Mouse (Mus musculus) T-helper 17 cell (primary cell): ENCODE data around the gene Parp2.

ENCODE experiments used
- in situ Hi-C, 2 experiments: fragments of 300-600 bp; cut with MboI, MseI; formaldehyde crosslinking; loops; 1 replicate in 1 of 2; 2 replicates in 1 of 2; pipeline ENCODE4 v1.15.1; 2025; ENCODE audit warnings: high pct_unique_total_duplicates in 2 of 2

Parp2 gene

DNA sequence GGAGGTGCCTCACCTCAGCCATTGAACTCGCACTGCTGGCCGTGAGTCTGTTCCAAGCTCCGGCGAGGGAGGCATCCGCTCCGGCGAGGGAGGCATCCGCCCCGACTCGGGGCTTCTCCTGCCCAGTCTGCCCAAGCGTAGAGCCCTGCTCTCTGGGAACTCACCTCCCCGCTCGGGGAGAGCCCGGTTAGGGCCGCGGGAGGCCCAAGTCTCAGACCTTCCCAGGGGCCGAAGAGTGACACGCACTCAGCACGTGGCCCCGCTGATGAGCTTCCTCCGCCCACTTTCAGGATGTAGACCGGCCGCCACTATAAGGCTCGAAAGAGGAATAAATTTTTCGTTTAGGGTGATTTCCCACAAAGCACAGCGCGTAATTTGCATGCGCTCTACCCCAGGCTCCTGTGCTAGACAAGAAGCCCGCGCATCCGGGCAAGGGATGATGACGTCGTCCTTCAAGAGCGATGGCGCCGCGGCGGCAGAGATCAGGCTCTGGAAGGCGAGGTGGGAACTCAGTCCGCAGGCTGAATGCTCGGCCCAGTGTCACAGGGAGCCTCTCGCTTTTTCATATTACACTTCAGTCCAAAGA is at the start of gene Parp2, which contains the start of gene Ccnb1ip1:
Gene Parp2 (plus strand): TSS at position 355 of the 586 bp plus-strand sequence.
Gene Ccnb1ip1 (minus strand): TSS at position 246 of the 586 bp plus-strand sequence.
- in situ Hi-C loops, result loop anchor here (5.0 to 25.0 kb wide), 4 partner anchors 130 to 1745 kb away; partner anchors contain the start of genes Ap5m1 (in 1 of the 2), Exoc5 (in 1 of the 2), Gm49342 (in 1 of the 2) and Pip4p1 (in 1 of the 2)

DNA sequence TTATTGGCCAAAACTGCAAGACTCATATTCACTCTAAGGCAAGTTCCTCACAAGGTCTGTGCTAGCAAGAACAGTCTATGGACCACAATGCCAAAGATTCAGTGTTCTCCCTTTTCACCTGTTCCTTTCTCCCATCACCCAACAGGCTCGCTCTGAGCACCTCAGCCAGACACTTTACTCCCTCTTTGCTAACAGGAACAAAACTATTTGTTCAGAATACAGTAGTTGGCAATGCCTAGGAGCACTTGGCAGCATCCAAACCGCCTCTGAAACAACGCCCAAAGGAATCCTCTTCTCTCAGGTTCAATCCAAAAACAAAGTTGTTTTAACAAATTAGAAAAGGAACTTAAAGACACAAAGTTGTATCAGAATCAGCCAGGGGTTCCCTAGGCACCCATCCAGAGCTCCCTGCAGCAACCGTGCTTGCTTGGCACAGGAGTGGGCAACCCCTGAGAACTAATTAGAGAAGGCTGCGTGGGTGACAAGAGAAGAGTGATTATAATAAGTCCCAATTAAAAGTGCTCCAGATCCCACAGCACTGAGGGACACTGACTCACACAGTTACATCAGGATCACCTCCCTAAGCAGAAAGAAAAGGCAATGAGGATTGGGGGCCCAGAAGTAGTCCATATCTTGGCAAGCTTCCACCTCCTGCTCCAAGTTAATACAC is 49.1 kb upstream of the Parp2 start:
- in situ Hi-C loops, result loop anchor here in 1 of 2 experiments (25.0 kb wide), 1 partner anchor 696 kb away; no protein-coding TSS in a partner anchor

DNA sequence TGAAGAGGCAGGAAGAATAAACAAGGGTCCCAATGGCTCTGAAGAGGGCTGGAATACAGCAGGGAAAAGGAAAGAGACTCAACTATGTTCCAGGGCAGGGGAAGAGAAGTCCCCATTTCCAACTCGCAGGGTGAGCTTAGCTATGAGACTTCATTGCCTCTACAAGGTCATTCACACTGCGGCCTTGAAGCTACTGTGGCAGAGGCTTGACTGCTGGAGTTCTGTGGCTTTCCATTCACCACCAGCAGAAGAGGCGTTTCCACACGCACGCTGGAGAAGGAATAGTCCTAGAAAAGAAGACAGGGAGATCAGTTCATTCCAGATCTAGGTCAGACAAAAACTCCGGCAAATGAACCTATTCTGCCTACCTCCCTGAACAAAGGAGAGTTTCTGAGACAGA is 41.9 kb upstream of the Parp2 start:
- in situ Hi-C loops, result loop anchor here in 1 of 2 experiments (10.0 to 25.0 kb wide), 2 partner anchors 703 to 1551 kb away; no protein-coding TSS in a partner anchor

DNA sequence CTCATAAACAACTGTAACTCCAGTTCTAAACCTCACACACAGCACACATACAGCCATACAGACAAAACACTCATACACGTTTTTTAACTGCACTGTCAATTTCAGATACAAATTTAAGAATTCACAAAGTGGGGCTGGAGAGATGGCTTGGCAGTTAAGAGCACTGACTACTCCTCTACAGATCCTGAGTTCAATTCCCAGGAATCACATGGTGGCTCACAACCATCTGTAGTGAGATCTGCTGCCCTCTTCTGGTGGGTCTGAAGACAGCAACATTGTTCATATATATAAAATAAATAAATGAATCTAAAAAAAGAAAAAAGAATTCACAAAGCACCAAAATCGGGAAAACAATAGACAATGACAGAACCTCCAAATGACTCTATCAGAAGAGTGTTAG is 36.3 kb upstream of the Parp2 start:
- in situ Hi-C loops, result loop anchor here (10.0 to 25.0 kb wide), 2 partner anchors 707 to 709 kb away; no protein-coding TSS in a partner anchor

DNA sequence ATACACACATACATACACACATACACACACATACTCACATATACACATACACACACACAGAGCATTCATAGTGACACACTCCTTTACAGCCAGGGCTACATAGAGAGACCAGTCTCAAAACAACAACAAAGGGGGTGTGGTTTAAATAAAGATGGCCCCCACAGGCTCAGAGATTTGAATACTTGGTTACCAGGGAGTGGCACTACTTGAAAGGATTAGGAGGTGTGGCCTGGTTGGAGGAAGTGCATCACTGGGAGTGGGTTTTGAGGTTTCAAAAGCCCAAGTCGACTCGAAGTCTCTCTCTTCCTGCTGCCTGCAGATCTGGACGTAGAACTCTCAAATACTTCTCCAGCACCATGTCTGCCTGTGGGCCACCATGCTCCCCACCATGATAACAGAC is 25.5 kb upstream of the Parp2 start:
- in situ Hi-C loops, result loop anchor here (25.0 kb wide), 2 partner anchors 1595 to 1720 kb away; partner anchors contain the start of genes Ap5m1 (in 1 of the 2) and Exoc5 (in 1 of the 2)

DNA sequence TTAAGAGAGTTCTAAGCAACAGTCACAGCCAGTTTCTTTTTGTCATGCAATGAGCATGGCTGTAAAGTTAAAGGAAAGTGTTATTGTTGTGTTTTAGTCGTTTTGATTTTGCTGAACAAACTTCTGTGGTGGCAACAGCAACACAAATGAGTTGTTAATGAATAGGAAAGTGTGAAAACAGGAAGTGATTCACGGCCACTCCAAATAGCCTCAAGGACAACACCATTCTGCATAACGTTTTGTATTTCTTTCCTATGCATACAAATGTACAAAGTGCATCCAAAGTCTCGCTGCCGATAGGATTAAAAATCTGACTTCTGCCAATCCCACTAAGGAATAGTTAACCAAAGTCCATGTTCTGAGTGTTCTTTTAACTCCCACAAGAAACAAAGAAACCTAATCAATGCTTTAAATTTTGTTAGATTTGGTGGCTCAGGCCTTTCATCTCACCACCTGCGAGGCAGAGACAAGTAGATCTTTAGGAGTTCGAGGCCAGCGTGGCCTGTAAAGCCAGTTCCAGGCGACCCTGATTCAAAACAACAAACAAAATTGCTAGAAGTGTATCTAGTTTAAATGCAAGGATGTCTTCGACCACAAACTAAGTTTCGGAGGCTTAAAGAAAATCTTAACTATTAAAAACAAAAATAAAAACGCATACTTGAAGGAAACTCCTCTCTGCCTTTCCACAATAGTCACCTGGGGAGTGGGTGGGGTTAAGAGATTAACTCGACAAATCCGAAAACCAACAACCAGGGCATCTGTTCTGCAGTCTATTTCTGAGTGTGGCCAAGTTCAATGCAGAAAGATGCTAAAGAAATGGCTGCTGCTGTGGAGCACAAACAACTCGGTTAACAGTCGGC is 23.0 kb upstream of the Parp2 start:
- in situ Hi-C loops, result loop anchor here (25.0 kb wide), 2 partner anchors 1597 to 1722 kb away; partner anchors contain the start of genes Ap5m1 (in 1 of the 2) and Exoc5 (in 1 of the 2)

DNA sequence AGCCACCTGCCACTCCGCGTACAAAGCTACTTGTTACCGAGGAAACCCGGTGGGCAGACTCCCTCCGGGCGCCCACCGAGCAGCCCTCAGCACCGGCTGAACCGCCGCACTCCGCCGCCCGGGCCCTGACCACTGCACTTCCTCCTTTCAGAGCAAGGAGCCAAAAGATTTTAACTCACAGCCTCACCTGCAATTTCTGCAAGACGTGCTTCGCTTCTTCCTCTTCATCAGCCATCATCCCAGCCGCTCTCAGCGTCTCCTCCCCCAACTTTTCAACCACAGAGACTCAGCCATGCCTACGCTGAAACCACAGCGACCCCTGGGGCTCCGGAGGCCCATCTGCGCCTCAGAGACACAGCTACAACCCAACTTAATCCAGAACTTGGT is 22.4 kb upstream of the Parp2 start, which contains the start of gene Ttc5:
Gene Ttc5 (minus strand): TSS at position 269 of the 387 bp plus-strand sequence.
- in situ Hi-C loops, result loop anchor here (25.0 kb wide), 2 partner anchors 1598 to 1723 kb away; partner anchors contain the start of genes Ap5m1 (in 1 of the 2) and Exoc5 (in 1 of the 2)

DNA sequence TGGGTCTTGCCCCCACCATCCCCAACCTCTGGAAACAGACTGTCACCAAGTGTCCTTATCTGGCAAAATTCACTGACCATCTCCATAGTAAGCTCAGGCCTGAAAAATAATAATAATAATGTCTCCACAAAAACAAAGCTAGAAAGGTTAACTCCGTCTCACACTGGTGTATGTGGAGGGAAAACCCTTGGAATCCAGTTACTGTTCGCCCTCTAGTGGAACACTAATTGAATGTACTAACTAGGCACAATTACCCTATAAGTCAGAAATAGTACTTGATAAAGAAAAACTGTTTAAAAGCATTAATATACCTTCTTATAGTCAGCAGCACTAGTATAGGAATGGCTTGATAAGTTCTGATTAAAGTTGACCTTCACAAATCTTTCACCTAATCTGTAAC is 19.5 kb upstream of the Parp2 start:
- in situ Hi-C loops, result loop anchor here (25.0 kb wide), 2 partner anchors 1601 to 1726 kb away; partner anchors contain the start of genes Ap5m1 (in 1 of the 2) and Exoc5 (in 1 of the 2)

DNA sequence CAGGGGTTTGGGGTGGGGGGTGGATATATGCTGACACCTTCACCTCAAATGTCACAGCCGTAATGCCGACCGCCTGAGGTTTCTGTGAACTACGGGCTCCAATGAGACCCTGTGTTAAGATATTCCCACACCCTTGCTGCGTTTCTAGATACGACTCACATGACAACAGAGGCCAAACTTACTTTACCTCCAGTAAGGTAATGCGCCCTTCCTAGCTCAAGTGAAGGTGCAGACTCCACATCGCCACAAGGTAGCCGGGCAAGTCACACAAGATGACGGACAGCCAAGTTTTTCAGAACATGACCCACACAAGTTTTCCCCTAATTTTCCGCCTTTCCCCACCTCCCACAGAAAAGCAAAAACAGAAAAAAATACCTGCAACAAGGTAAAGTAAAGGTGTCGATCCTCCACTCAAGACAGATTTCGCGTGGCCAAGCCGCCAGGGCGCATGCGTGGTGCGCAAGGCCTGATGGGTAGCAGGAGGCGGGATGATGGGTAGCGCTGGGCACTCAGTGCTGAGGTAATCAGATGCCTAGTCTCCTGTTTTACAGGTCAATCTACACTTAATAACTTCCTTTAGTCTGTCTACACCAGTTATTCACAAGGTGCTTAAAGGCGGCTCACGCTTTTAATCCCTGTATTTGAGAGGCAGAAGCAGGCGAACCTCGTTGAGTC is 12.2 kb upstream of the Parp2 start:
- in situ Hi-C loops, result loop anchor here (25.0 kb wide), 2 partner anchors 1608 to 1733 kb away; partner anchors contain the start of genes Ap5m1 (in 1 of the 2) and Exoc5 (in 1 of the 2)

DNA sequence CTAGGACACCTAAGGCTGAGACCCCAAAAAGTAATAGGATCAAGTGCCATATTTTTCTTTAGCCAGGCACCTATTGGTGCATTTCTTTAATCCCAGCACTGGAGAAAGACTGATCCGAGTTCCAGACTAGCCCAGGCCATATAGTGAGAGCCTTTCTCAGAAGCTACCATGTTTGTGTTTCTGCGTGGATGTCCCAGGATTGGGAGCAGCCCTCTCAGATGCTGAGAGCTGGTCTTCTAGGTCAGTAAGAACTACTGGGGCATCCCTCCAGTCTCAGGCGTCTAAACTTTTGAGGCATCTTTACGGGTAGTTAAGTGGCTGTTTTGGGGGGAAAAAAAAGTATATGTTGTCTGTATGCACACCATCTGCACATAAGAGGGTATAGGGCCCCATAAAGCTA is 11.7 kb upstream of the Parp2 start:
- in situ Hi-C loops, result loop anchor here (25.0 kb wide), 2 partner anchors 1609 to 1734 kb away; partner anchors contain the start of genes Ap5m1 (in 1 of the 2) and Exoc5 (in 1 of the 2)

DNA sequence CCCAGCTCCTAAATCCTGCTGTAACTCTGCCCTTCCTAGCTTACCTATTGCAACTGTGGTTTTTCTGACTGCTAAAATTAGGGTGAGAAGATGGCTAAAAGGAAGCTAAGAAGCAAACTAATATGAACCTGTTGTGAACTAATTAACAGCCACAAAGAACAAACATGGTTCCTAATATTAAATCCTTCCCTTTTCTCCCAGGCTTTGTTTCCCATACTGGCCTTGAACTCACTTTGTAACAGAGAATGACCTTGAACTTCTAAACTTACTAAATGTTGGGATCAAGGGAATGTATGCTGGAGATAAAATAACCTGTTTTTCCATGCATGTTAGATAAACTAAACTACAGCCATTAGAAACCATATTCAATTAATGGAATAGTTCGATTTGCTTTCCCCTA is 11.2 kb upstream of the Parp2 start:
- in situ Hi-C loops, result loop anchor here (25.0 kb wide), 2 partner anchors 1609 to 1734 kb away; partner anchors contain the start of genes Ap5m1 (in 1 of the 2) and Exoc5 (in 1 of the 2)

DNA sequence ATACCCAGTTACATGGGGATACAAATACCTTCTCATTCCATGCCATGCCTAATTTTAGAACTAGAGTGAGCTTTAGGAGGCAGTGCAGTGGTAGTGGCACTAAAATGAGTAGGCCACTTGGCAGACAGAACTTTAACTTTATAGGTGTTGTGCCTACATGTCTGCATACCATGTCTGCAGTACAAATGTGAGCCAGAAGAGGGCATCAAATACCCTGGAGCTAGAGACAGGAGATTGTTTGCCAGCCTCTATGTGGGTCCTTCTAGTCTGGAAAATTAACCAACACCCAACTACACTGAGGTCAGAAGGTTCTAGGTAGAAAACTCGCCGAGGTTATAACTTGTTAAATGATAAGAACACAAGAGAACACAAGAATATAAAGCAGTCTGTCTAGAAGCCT is 9.1 kb upstream of the Parp2 start:
- in situ Hi-C loops, result loop anchor here (25.0 kb wide), 2 partner anchors 1611 to 1736 kb away; partner anchors contain the start of genes Ap5m1 (in 1 of the 2) and Exoc5 (in 1 of the 2)

DNA sequence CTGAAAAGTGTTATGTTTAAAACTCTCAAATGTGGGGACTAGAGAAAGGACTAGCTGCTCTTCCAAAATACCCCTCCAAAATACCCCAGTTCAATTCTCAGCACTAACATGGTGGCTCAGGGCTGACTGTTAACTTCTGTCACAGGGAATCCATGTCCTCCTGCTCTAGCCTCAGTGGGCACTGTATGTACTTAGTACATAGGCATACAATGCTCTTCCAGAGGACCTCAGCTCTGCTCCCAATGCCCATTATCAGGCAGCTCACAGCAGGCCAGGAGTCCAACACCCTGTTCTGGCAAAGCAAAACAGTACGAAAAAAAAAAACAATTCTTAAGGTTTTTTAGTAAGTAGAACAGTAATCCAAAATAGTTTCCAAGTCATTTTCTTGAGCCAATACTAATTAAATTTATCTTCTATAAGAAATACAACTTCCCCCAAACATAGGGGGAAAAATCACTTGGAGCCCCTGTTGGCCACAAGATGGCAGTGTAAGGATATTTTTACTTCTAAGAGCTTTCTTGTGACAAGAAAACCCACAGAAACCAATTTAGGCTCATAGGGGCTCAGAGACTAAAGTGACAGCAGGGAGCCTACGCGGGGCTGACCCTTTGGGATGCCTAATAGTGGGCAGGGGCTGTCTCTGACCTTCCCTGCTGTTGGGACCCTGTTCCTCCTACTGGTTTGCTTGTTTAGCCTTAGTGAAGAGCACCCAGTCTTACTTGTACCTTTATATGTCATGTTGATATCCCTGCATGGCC is 8.0 kb upstream of the Parp2 start:
- in situ Hi-C loops, result loop anchor here (25.0 kb wide), 3 partner anchors 138 to 1737 kb away; partner anchors contain the start of genes Ap5m1 (in 2 of the 2), Exoc5 (in 2 of the 2), Gm49342 (in 1 of the 2) and Pip4p1 (in 1 of the 2)

DNA sequence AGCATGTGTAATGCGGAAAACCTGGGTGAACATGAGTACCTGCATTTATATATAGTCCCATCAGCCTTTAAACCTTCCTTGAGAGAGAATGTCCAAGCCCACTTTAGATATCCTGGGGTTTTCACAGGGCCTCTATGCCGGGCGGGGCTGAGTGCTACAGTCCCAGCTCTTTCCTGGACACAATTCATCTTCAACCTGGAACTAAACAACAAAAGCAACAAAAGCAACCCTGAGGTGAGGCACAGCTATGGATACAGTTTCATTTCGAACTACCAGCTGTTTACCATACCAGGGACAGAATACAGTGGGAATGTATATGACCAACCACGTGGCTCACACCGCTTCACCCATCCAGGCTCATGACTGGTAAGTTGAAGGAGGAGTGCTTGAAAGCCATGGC is 5.2 kb upstream of the Parp2 start:
- in situ Hi-C loops, result loop anchor here (25.0 kb wide), 2 partner anchors 135 to 1740 kb away; partner anchors contain the start of genes Ap5m1 (in 1 of the 2), Exoc5 (in 1 of the 2), Gm49342 (in 1 of the 2) and Pip4p1 (in 1 of the 2)

DNA sequence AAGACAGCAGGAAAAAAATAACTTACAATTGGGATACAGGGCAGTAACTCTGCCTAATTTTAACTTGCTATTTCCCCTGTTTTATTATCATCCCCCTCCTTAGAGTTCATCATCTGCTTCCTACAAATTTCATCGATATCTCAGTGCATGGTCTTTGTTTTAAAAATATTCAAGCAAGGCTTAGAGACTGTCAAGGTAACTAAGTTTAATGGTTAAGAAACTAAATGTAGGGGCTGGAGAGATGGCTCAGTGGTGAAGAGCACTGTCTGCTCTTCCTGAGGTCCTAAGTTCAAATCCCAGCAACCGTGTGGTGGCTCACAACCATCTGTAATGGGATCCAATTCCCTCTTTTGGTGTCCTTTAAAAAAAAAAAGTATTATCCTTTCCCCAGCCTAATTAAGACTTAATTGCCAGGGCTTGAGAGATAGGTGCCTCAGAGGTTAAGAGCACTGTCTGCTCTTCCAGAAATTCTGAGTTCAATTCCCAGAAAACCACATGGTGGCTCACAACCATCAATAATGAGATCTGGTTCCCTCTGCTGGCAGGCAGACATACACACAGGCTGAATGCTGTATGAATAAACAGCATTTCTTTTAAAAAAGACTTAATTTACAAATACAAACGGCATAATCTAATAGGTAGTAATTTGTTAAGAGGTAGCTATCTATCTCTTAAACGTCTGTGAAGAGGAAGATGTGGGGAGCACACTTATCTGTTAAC is 4.6 kb upstream of the Parp2 start:
- in situ Hi-C loops, result loop anchor here (25.0 kb wide), 2 partner anchors 134 to 1741 kb away; partner anchors contain the start of genes Ap5m1 (in 1 of the 2), Exoc5 (in 1 of the 2), Gm49342 (in 1 of the 2) and Pip4p1 (in 1 of the 2)

DNA sequence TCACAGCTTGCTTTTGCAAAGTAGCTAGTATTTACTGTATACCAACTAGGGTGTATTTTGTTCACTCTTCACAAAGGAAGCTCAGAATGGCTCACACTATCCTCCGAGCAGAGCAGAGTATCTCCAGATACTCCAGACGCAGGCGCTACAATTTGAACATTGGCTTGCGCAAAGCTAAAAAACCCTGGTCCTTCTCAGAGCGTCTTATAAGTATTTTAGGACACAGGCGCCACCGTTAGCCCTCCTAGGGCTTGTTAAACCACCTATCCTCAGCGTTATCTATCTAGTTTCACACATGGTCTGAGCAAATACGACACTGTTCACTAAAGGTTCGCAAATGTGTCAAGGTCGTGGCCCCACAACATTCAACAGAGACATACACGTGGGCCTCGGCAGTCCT is 3.0 kb upstream of the Parp2 start:
- in situ Hi-C loops, result loop anchor here (5.0 to 25.0 kb wide), 4 partner anchors 133 to 1742 kb away; partner anchors contain the start of genes Ap5m1 (in 1 of the 2), Exoc5 (in 1 of the 2), Gm49342 (in 1 of the 2) and Pip4p1 (in 1 of the 2)

DNA sequence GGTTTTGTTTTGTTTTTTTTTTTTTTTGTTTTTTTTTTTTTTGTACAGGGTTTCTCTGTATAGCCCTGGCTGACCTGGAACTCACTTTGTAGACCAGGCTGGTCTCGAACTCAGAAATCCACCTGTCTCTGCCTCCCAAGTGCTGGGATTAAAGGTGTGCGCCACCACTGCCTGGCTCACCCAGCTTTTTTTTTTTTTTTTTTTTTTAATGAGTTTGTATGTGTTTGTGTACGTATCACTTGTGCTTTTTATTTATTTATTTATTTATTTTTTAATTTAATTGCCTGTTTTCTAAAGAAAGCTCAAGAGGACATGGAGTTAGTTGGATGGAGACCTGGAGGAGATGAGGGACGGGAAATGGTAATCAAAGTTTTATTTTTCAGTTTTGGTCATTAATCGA is 1.2 kb upstream of the Parp2 start:
- in situ Hi-C loops, result loop anchor here (5.0 to 25.0 kb wide), 4 partner anchors 131 to 1744 kb away; partner anchors contain the start of genes Ap5m1 (in 1 of the 2), Exoc5 (in 1 of the 2), Gm49342 (in 1 of the 2) and Pip4p1 (in 1 of the 2)

DNA sequence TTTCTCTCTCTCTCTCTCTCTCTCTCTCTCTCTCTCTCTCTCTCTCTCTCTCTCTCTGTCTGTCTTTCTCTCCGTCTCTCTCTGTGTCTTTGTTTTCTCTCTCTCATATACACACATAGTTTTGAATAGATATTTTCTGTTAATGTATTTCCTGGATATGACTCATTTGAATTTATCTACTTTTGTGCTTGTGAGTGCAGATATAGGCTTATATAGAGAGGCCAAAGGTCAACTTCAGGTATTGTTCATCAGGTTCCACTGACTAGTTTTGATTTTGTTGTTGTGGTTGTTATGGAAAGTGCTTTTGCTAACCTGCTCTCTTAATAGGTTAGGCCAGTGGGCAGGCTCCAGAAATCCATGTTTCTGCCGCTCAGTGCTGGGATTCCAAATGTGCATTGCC is 5.4 kb downstream of the Parp2 start:
- in situ Hi-C loops, result loop anchor here (25.0 kb wide), 2 partner anchors 124 to 1751 kb away; partner anchors contain the start of genes Ap5m1 (in 1 of the 2), Exoc5 (in 1 of the 2), Gm49342 (in 1 of the 2) and Pip4p1 (in 1 of the 2)
